Mouse (Mus musculus) MEL (cell line): ENCODE data around the gene Grhl3. TPM values are rescaled to one million over a fixed set of nuclear protein-coding genes. Genes with fewer than 3 reads are reported as not detected.

Source experiments
- DNase-seq: peaks from one replicate; pipeline ENCODE4 v3.0.0; 2011; ENCODE audit warnings: low read depth, low spot score
- H3K27ac ChIP-seq: 2 replicates; pipeline ENCODE4 v1.5.1; 2012; ENCODE audit warnings: low read depth, mild to moderate bottlenecking, control low read depth, low read length, moderate library complexity; ENCODE audit not compliant: control insufficient read depth
- H3K27me3 ChIP-seq, 2 experiments: fragments of 150-350 bp in 1 of 2; sonication (generic) in 1 of 2; 2 replicates each; pipeline ENCODE4 v1.6.1; 2012; ENCODE audit warnings: low read length in 2 of 2, mild to moderate bottlenecking in 2 of 2, improper control_type of control experiment in 1 of 2, moderate library complexity in 1 of 2; ENCODE audit not compliant: insufficient read depth in 2 of 2, control insufficient read depth in 1 of 2
- H3K36me3 ChIP-seq, 2 experiments: 2 replicates each; pipeline ENCODE4 v1.6.1; 2012 to 2014; ENCODE audit warnings: low read length in 2 of 2, improper control_type of control experiment in 1 of 2, inconsistent platforms in 1 of 2, mild to moderate bottlenecking in 1 of 2; ENCODE audit not compliant: insufficient read depth in 2 of 2, control insufficient read depth in 1 of 2
- H3K4me1 ChIP-seq, 2 experiments: fragments of 150-350 bp in 1 of 2; sonication (generic) in 1 of 2; 2 replicates each; pipeline ENCODE4 v1.6.1; 2012; ENCODE audit warnings: low read length in 2 of 2, improper control_type of control experiment in 1 of 2, mild to moderate bottlenecking in 1 of 2; ENCODE audit not compliant: insufficient read depth in 2 of 2, control insufficient read depth in 1 of 2
- H3K4me3 ChIP-seq, 2 experiments: fragments of 150-350 bp in 1 of 2; sonication (generic) in 1 of 2; 2 replicates each; pipeline ENCODE4 v1.5.1; 2012; ENCODE audit warnings: low read depth in 2 of 2, low read length in 2 of 2, mild to moderate bottlenecking in 2 of 2, moderate library complexity in 2 of 2, control low read depth in 1 of 2, improper control_type of control experiment in 1 of 2; ENCODE audit not compliant: control insufficient read depth in 1 of 2, insufficient read depth in 1 of 2
- H3K79me2 ChIP-seq: 2 replicates; pipeline ENCODE4 v1.6.1; 2012; ENCODE audit warnings: mild to moderate bottlenecking, low read length, moderate library complexity; ENCODE audit not compliant: control insufficient read depth, poor library complexity, insufficient read depth
- H3K9ac ChIP-seq: 2 replicates; pipeline ENCODE4 v1.6.1; 2012; ENCODE audit warnings: low read depth, mild to moderate bottlenecking, control low read depth, low read length, moderate library complexity; ENCODE audit not compliant: control insufficient read depth, poor library complexity, severe bottlenecking
- H3K9me3 ChIP-seq: fragments of 150-350 bp; sonication (generic); replicated peaks from 2 replicates; pipeline ENCODE4 v1.6.1; 2012; ENCODE audit warnings: mild to moderate bottlenecking, low read length, improper control_type of control experiment, moderate library complexity; ENCODE audit not compliant: insufficient read depth
- CHD1 ChIP-seq: IDR thresholded peaks from 2 replicates; pipeline ENCODE4 v1.6.1; 2012; ENCODE audit warnings: low read depth, mild to moderate bottlenecking, inconsistent platforms, low read length, improper control_type of control experiment
- CHD2 ChIP-seq: IDR thresholded peaks from 2 replicates; pipeline ENCODE4 v1.6.1; 2011; ENCODE audit warnings: low read length, improper control_type of control experiment
- E2F4 ChIP-seq: IDR thresholded peaks from 2 replicates; pipeline ENCODE4 v1.6.1; 2011; ENCODE audit warnings: low read depth, low read length, improper control_type of control experiment, borderline replicate concordance
- GABPA ChIP-seq: IDR thresholded peaks from 2 replicates; pipeline ENCODE4 v1.6.1; 2012; ENCODE audit warnings: low read depth, mild to moderate bottlenecking, inconsistent platforms, low read length, improper control_type of control experiment, moderate library complexity
- HCFC1 ChIP-seq: IDR thresholded peaks from 2 replicates; pipeline ENCODE4 v1.6.1; 2012; ENCODE audit warnings: low read depth, mild to moderate bottlenecking, inconsistent platforms, low read length, improper control_type of control experiment, moderate library complexity
- JUND ChIP-seq: IDR thresholded peaks from 2 replicates; pipeline ENCODE4 v1.6.1; 2011; ENCODE audit warnings: low read depth, mild to moderate bottlenecking, improper control_type of control experiment, low read length
- KAT2A ChIP-seq: conservative IDR thresholded peaks from 2 replicates; pipeline ENCODE4 v1.6.1; 2012; ENCODE audit warnings: low read depth, low read length, improper control_type of control experiment, inconsistent platforms
- MAFK ChIP-seq: IDR thresholded peaks from 2 replicates; pipeline ENCODE4 v1.6.1; 2011; ENCODE audit warnings: low read depth, mild to moderate bottlenecking, low read length, improper control_type of control experiment, borderline replicate concordance
- MAX ChIP-seq: IDR thresholded peaks from 2 replicates; pipeline ENCODE4 v1.6.1; 2011; ENCODE audit warnings: low read length, improper control_type of control experiment
- MAZ ChIP-seq: IDR thresholded peaks from 2 replicates; pipeline ENCODE4 v1.6.1; 2012; ENCODE audit warnings: low read depth, mild to moderate bottlenecking, inconsistent platforms, low read length, improper control_type of control experiment
- MYB ChIP-seq: IDR thresholded peaks from 2 replicates; pipeline ENCODE4 v1.6.1; 2011; ENCODE audit warnings: mild to moderate bottlenecking, low read depth, low read length, improper control_type of control experiment
- MYC ChIP-seq: IDR thresholded peaks from 2 replicates; pipeline ENCODE4 v1.6.1; 2011; ENCODE audit warnings: low read depth, mild to moderate bottlenecking, low read length, improper control_type of control experiment, moderate library complexity
- NELFE ChIP-seq: IDR thresholded peaks from 2 replicates; pipeline ENCODE4 v1.6.1; 2011; ENCODE audit warnings: low read depth, low read length, improper control_type of control experiment
- POLR2A ChIP-seq, 2 experiments: IDR thresholded peaks; 2 replicates each; pipeline ENCODE4 v1.6.1; 2011 to 2012; ENCODE audit warnings: low read length in 2 of 2, mild to moderate bottlenecking in 2 of 2, control low read depth in 1 of 2, improper control_type of control experiment in 1 of 2, low read depth in 1 of 2, moderate library complexity in 1 of 2; ENCODE audit not compliant: control insufficient read depth in 1 of 2, insufficient read depth in 1 of 2, poor library complexity in 1 of 2
- POLR2AphosphoS5 ChIP-seq: IDR thresholded peaks from 2 replicates; pipeline ENCODE4 v1.6.1; 2012; ENCODE audit warnings: low read depth, borderline replicate concordance, mild to moderate bottlenecking, inconsistent platforms, low read length, moderate library complexity, mixed read lengths
- SMC3 ChIP-seq: IDR thresholded peaks from 2 replicates; pipeline ENCODE4 v1.6.1; 2011; ENCODE audit warnings: low read depth, low read length, improper control_type of control experiment
- TAL1 ChIP-seq: IDR thresholded peaks from 2 replicates; pipeline ENCODE4 v1.6.1; 2012; ENCODE audit warnings: mild to moderate bottlenecking, inconsistent platforms, low read length, moderate library complexity, mixed read lengths
- TBP ChIP-seq: IDR thresholded peaks from 2 replicates; pipeline ENCODE4 v1.8.0; 2011; ENCODE audit warnings: low read depth, low read length, improper control_type of control experiment
- UBTF ChIP-seq: IDR thresholded peaks from 2 replicates; pipeline ENCODE4 v1.6.1; 2012; ENCODE audit warnings: low read depth, mild to moderate bottlenecking, inconsistent platforms, low read length, improper control_type of control experiment, moderate library complexity, borderline replicate concordance; ENCODE audit not compliant: insufficient read depth
- USF2 ChIP-seq, 2 experiments: IDR thresholded peaks; 2 replicates each; pipeline ENCODE4 v1.6.1; 2011 to 2012; ENCODE audit warnings: improper control_type of control experiment in 2 of 2, low read length in 2 of 2, borderline replicate concordance in 1 of 2, inconsistent platforms in 1 of 2, low read depth in 1 of 2, mild to moderate bottlenecking in 1 of 2; ENCODE audit not compliant: insufficient read depth in 1 of 2
- ZC3H11A ChIP-seq: IDR thresholded peaks from 2 replicates; pipeline ENCODE4 v1.6.1; 2012; ENCODE audit warnings: low read depth, mild to moderate bottlenecking, inconsistent platforms, low read length, improper control_type of control experiment
- ZKSCAN1 ChIP-seq: IDR thresholded peaks from 2 replicates; pipeline ENCODE4 v1.6.1; 2012; ENCODE audit warnings: low read depth, mild to moderate bottlenecking, inconsistent platforms, low read length, improper control_type of control experiment, moderate library complexity
- ZMIZ1 ChIP-seq: IDR thresholded peaks from 2 replicates; pipeline ENCODE4 v1.6.1; 2012; ENCODE audit warnings: low read depth, mild to moderate bottlenecking, inconsistent platforms, low read length, improper control_type of control experiment, moderate library complexity
- ZNF384 ChIP-seq: IDR thresholded peaks from 2 replicates; pipeline ENCODE4 v1.6.1; 2012; ENCODE audit warnings: low read depth, mild to moderate bottlenecking, inconsistent platforms, low read length, improper control_type of control experiment
- polyA plus RNA-seq, 2 experiments: library from polyadenylated mRNA; stranded (reverse) in 1 of 2; unstranded in 1 of 2; fragments of >175 nt in 1 of 2; fragments of >200 nt in 1 of 2; gene quantifications; 2 replicates each; pipeline versions ENCODE4 v1.2.1 to v1.2.4; 2012; ENCODE audit warnings: low replicate concordance in 2 of 2, low read depth in 1 of 2; ENCODE audit not compliant: insufficient read length in 2 of 2, insufficient read depth in 1 of 2, missing spikeins in 1 of 2
- total RNA-seq: library from RNA; depleted of rRNA; stranded (reverse); fragments of 300-350 nt; gene quantifications from 2 replicates; pipeline ENCODE4 v1.2.3, GENCODE M21; 2012

The Grhl3 gene
- total and polyA plus RNA-seq, 3 experiments = not detected

- Histone ChIP-seq H3K36me3 (peaks cover 0 to 6% of the 10 kb centered on the region in 2 experiments; a peak in 1 of 4 replicates), H3K9me3 (no peaks in the 10 kb centered on the region), H3K4me3 (no peak overlapping the region), H3K79me2 (no peaks in the 10 kb centered on the region), H3K27me3 (peaks cover 0 to 3% of the 10 kb centered on the region in 2 experiments; a peak in 2 of 4 replicates), H3K9ac (no peak overlapping the region), H3K4me1 (peaks cover 0 to 18% of the 10 kb centered on the region in 2 experiments; a peak in 3 of 4 replicates), H3K27ac (no peak overlapping the region)
- TF ChIP-seq E2F4 = no peak
- no peak for TF ChIP-seq NELFE
- no peak for TF ChIP-seq MAZ
- no peak for TF ChIP-seq KAT2A
- no peak for TF ChIP-seq MAFK
- TF ChIP-seq ZNF384 = no peak
- no peak for TF ChIP-seq TBP
- TF ChIP-seq SMC3 = no peak
- no peak for TF ChIP-seq CHD1
- TF ChIP-seq USF2 (IDR thresholded peaks at IDR 0.05; ENCODE audit: borderline replicate concordance in 1 of 2, insufficient read depth in 1 of 2, low read depth in 1 of 2, low read length in 2 of 2) = no peak
- TF ChIP-seq CHD2 = no peak
- TF ChIP-seq JUND = no peak
- TF ChIP-seq MYC = no peak
- TF ChIP-seq MAX = no peak
- no peak for TF ChIP-seq ZMIZ1
- no peak for TF ChIP-seq POLR2A (IDR thresholded peaks at IDR 0.05; ENCODE audit: control insufficient read depth in 1 of 2, insufficient read depth in 1 of 2, low read depth in 1 of 2, low read length in 2 of 2, poor library complexity in 1 of 2)
- TF ChIP-seq POLR2AphosphoS5 = no peak
- no peak for TF ChIP-seq HCFC1
- no peak for TF ChIP-seq MYB
- no peak for DNase-seq
Measured at GRCm38 (mm10) chr4:135563794-135564193, 9.6 kb downstream of the Grhl3 start.

GRCm38 (mm10) chr4:135549323-135549722 lies 24.1 kb downstream of the Grhl3 start:
- Histone ChIP-seq H3K9ac (no peak overlapping the region), H3K27me3 (no peaks in the 10 kb centered on the region; a peak in 2 of 4 replicates), H3K4me3 (no peak overlapping the region), H3K79me2 (no peaks in the 10 kb centered on the region), H3K9me3 (no peaks in the 10 kb centered on the region), H3K36me3 (no peaks in the 10 kb centered on the region), H3K27ac (no peak overlapping the region), H3K4me1 (peaks cover 3 to 7% of the 10 kb centered on the region in 2 experiments; a peak in 2 of 4 replicates)
- no peak for TF ChIP-seq GABPA
- no peak for TF ChIP-seq POLR2AphosphoS5
- TF ChIP-seq ZKSCAN1 = no peak
- TF ChIP-seq ZC3H11A = no peak
- no peak for TF ChIP-seq HCFC1
- TF ChIP-seq UBTF = no peak
- TF ChIP-seq TAL1 = no peak
- no peak for TF ChIP-seq MAZ
- no peak for DNase-seq
